Mouse (Mus musculus) mature B cell (primary cell): ENCODE measurements around the gene Hmgxb4.

ENCODE experiments used
- in situ Hi-C: fragments of 300-500 bp; cut with MboI; formaldehyde crosslinking; loops from 2 replicates; pipeline ENCODE4 v1.14.3; 2019

Hmgxb4 gene

GRCm38 (mm10) chr8:75018274-75018972 is 25.3 kb downstream of the Hmgxb4 start:
- in situ Hi-C loops, result no loop called here

GRCm38 (mm10) chr8:75023660-75024316 is 30.6 kb downstream of the Hmgxb4 start:
- in situ Hi-C loops, result no loop called here

GRCm38 (mm10) chr8:75025809-75026208 is 32.7 kb downstream of the Hmgxb4 start:
- in situ Hi-C loops, result no loop called here

- in situ Hi-C loops, result no loop called here
Measured at GRCm38 (mm10) chr8:75030453-75031024, 37.4 kb downstream of the Hmgxb4 start.

- in situ Hi-C loops, result no loop called here
Measured at GRCm38 (mm10) chr8:75032961-75033360, 39.8 kb downstream of the Hmgxb4 start.

- in situ Hi-C loops, result no loop called here
Measured at GRCm38 (mm10) chr8:75033511-75034243, 40.5 kb downstream of the Hmgxb4 start, which contains the start of gene Tom1. Gene Tom1 (plus strand): TSS chr8:75033705.

- in situ Hi-C loops, result no loop called here
Measured at GRCm38 (mm10) chr8:75034285-75034684, 41.1 kb downstream of the Hmgxb4 start.

- in situ Hi-C loops, result no loop called here
Measured at GRCm38 (mm10) chr8:75035640-75036039, 42.5 kb downstream of the Hmgxb4 start.

GRCm38 (mm10) chr8:75038497-75038896 is 45.3 kb downstream of the Hmgxb4 start:
- in situ Hi-C loops, result no loop called here

- in situ Hi-C loops, result no loop called here
Measured at GRCm38 (mm10) chr8:75039754-75040153, 46.6 kb downstream of the Hmgxb4 start.

- in situ Hi-C loops, result no loop called here
Measured at GRCm38 (mm10) chr8:75042171-75042570, 49.0 kb downstream of the Hmgxb4 start.

- in situ Hi-C loops, result no loop called here
Measured at GRCm38 (mm10) chr8:75042974-75043373, 49.8 kb downstream of the Hmgxb4 start.

GRCm38 (mm10) chr8:75046303-75046702 is 53.1 kb downstream of the Hmgxb4 start:
- in situ Hi-C loops, result no loop called here

GRCm38 (mm10) chr8:75047784-75048183 is 54.6 kb downstream of the Hmgxb4 start:
- in situ Hi-C loops, result no loop called here

GRCm38 (mm10) chr8:75053342-75053741 is 60.2 kb downstream of the Hmgxb4 start:
- in situ Hi-C loops, result no loop called here

- in situ Hi-C loops, result no loop called here
Measured at GRCm38 (mm10) chr8:75055673-75056072, 62.5 kb downstream of the Hmgxb4 start.

GRCm38 (mm10) chr8:75060022-75060421 is 66.9 kb downstream of the Hmgxb4 start:
- in situ Hi-C loops, result no loop called here

- in situ Hi-C loops, result no loop called here
Measured at GRCm38 (mm10) chr8:75060815-75061214, 67.7 kb downstream of the Hmgxb4 start.

GRCm38 (mm10) chr8:75063290-75063689 is 70.1 kb downstream of the Hmgxb4 start:
- in situ Hi-C loops, result no loop called here

GRCm38 (mm10) chr8:75064790-75065189 is 71.6 kb downstream of the Hmgxb4 start:
- in situ Hi-C loops, result no loop called here

- in situ Hi-C loops, result no loop called here
Measured at GRCm38 (mm10) chr8:75067287-75067686, 74.1 kb downstream of the Hmgxb4 start.

GRCm38 (mm10) chr8:75070297-75070696 is 77.1 kb downstream of the Hmgxb4 start:
- in situ Hi-C loops, result loop anchor here (10.0 kb wide), 1 partner anchor 145 kb away; the partner anchor contains the start of gene Rasd2
